Mouse (Mus musculus) lung, embryonic 14.5 days (tissue): ENCODE data around the gene Nectin1. TPM values are rescaled to one million over a fixed set of nuclear protein-coding genes. Genes with fewer than 3 reads are reported as not detected.
A peak's percentile ranks its signal among the peaks of the same experiment; 100 is the strongest.

ENCODE experiments used
- ATAC-seq: fragments of 200-750 bp; cut with Nextera tagmentation; 2 replicates; pipeline ENCODE4 v1.8.0; 2017; ENCODE audit warnings: mild to moderate bottlenecking, moderate TSS enrichment, moderate library complexity; ENCODE audit not compliant: insufficient read depth
- DNase-seq: peaks from one replicate; pipeline ENCODE4 v3.0.0-alpha.2; 2015
- H3K27ac ChIP-seq: fragments of 300-500 bp; sonication (generic); 2 replicates; pipeline ENCODE4 v1.5.1; 2014; ENCODE audit warnings: low read depth, mild to moderate bottlenecking, moderate library complexity
- H3K27me3 ChIP-seq: fragments of 300-500 bp; sonication (generic); 2 replicates; pipeline ENCODE4 v1.6.1; 2014; ENCODE audit warnings: low read length, control low read depth; ENCODE audit not compliant: insufficient read depth
- H3K36me3 ChIP-seq: fragments of 300-500 bp; sonication (generic); 2 replicates; pipeline ENCODE4 v1.6.1; 2014; ENCODE audit warnings: control low read depth; ENCODE audit not compliant: insufficient read depth
- H3K4me1 ChIP-seq: fragments of 300-500 bp; sonication (generic); 2 replicates; pipeline ENCODE4 v1.6.1; 2014; ENCODE audit warnings: antibody characterized with exemption, control low read depth; ENCODE audit not compliant: insufficient read depth
- H3K4me2 ChIP-seq: fragments of 300-500 bp; sonication (generic); 2 replicates; pipeline ENCODE4 v1.6.1; 2014; ENCODE audit warnings: mild to moderate bottlenecking
- H3K4me3 ChIP-seq: fragments of 300-500 bp; sonication (generic); 2 replicates; pipeline ENCODE4 v1.5.1; 2014; ENCODE audit warnings: low read depth, low read length
- H3K9ac ChIP-seq: fragments of 300-500 bp; sonication (generic); 2 replicates; pipeline ENCODE4 v1.6.1; 2014
- H3K9me3 ChIP-seq: fragments of 300-500 bp; sonication (generic); 2 replicates; pipeline ENCODE4 v1.6.1; 2016; ENCODE audit warnings: low read depth, low read length, control low read depth
- CTCF ChIP-seq: IDR thresholded peaks from 2 replicates; pipeline ENCODE4 v1.5.1; 2016; ENCODE audit warnings: antibody characterized with exemption, low read depth
- WGBS: fragments of 180-500 bp; shearing (Covaris S2); extraction: QIAGEN DNeasy Blood & Tissue Kit; methylation state at CpG from one replicate; pipeline ENCODE4 v1.1.7; 2014; 5-methylcytosine and 5-hydroxymethylcytosine counted together
- polyA plus RNA-seq: library from polyadenylated mRNA; unstranded; fragments of >200 nt; fragmentation: Nextera tagmentation; extraction: Ambion mirVana; gene quantifications from 2 replicates; pipeline ENCODE4 v1.2.1, GENCODE M21; 2014

Nectin1 gene
- polyA plus RNA-seq, 1 experiment from 2014 or later, result 6.7 TPM

DNA sequence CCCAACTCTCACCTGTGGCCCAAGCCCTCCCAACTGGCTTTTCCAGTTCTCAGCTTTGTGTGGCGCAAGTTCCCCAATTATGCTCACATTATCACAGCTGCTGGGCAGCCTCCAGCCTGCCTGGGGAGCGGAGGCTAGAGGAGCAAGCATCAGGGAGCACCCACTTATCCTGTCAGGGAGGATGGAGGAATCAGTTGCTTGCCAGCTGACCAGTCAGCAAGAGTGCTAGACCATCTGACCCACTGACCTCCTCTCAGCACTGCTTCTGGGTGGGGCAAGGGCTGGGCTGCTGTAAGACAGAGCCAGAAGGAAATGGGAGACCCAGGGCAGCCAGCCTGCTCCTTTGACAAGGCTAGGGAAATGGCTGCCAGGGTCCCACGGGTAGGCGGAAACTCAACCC is 43.8 kb downstream of the Nectin1 start:
- H3K4me2 ChIP-seq, result no peak overlapping the region
- no peaks in the 10 kb centered on the region for H3K9me3 ChIP-seq
- ATAC-seq (peak; percentile 47; the same call in 1 of the 2 replicates), DNase-seq (peak; percentile 56)
- WGBS, result 38% methylated on average over 4 of the region's 4 CpGs
- no peak overlapping the region for H3K4me3 ChIP-seq
- H3K27me3 ChIP-seq, result no peaks in the 10 kb centered on the region
- H3K27ac ChIP-seq, result no peak overlapping the region
- no peak for TF ChIP-seq CTCF
- H3K4me1 ChIP-seq, result 0 out of 2 replicates have a peak, but pooled peaks cover 5% of the 10 kb centered on the region
- 0 out of 2 replicates have a peak overlapping the region, but pooled peaks have one; percentile 9 for H3K9ac ChIP-seq
- peaks cover 6% of the 10 kb centered on the region; the same call in 1 of the 2 replicates for H3K36me3 ChIP-seq

- TF ChIP-seq CTCF, result no peak
- WGBS, result 83% methylated on average over 9 of the region's 9 CpGs
- ATAC-seq, result no peak
These were observed 48.9 kb downstream of the Nectin1 start for GRCm38 (mm10) chr9:43792681-43793080.

DNA sequence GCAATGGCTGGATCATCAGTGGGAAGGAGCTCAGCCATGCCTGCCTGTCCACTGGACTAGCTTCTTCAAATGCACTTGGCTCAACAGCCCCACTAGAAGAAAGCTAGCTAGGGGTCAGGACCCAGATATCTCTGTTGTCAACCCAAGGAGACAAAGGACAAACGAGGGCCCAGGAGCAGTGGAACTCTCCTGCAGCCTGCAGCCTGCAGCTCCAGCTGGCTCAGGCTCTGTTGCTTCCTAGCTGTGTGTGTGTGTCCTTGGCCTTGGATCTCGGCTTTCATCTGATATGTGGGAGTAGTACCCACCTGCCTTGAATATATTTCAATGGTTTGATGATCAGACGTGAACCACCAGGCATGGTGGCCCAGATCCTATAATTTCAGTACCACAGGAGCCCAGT is 49.6 kb downstream of the Nectin1 start:
- WGBS, result 67% methylated on average over 3 of the region's 3 CpGs
- H3K9ac ChIP-seq, result no peak overlapping the region
- TF ChIP-seq CTCF, result no peak
- H3K27me3 ChIP-seq, result no peaks in the 10 kb centered on the region
- H3K9me3 ChIP-seq, result no peaks in the 10 kb centered on the region
- DNase-seq, result no peak
- ATAC-seq, result no peak
- peaks cover 25% of the 10 kb centered on the region; the same call in 1 of the 2 replicates for H3K36me3 ChIP-seq
- no peak overlapping the region for H3K4me2 ChIP-seq
- no peaks in the 10 kb centered on the region for H3K4me1 ChIP-seq
- H3K27ac ChIP-seq, result no peak overlapping the region
- H3K4me3 ChIP-seq, result no peak overlapping the region

More at GRCm38 (mm10) chr9:43792681-43793080, 48.9 kb downstream of the Nectin1 start:
- H3K36me3 ChIP-seq, result peaks cover 25% of the 10 kb centered on the region; the same call in 1 of the 2 replicates
- H3K4me1 ChIP-seq, result no peaks in the 10 kb centered on the region
- DNase-seq, result no peak
- no peaks in the 10 kb centered on the region for H3K9me3 ChIP-seq
- H3K27me3 ChIP-seq, result no peaks in the 10 kb centered on the region
- no peak overlapping the region for H3K4me3 ChIP-seq
- H3K9ac ChIP-seq, result no peak overlapping the region; the same call in 1 of the 2 replicates
- no peak overlapping the region for H3K4me2 ChIP-seq
- no peak overlapping the region for H3K27ac ChIP-seq

- TF ChIP-seq CTCF, result no peak
- no peak overlapping the region for H3K4me3 ChIP-seq
- no peak overlapping the region for H3K4me2 ChIP-seq
- H3K9ac ChIP-seq, result no peak overlapping the region
- H3K27ac ChIP-seq, result no peak overlapping the region
- 83% methylated on average over 3 of the region's 3 CpGs for WGBS
- H3K27me3 ChIP-seq, result no peaks in the 10 kb centered on the region
- peaks cover 29% of the 10 kb centered on the region; the same call in 1 of the 2 replicates for H3K36me3 ChIP-seq
- H3K9me3 ChIP-seq, result no peaks in the 10 kb centered on the region
- H3K4me1 ChIP-seq, result no peaks in the 10 kb centered on the region
- DNase-seq, result no peak
- no peak for ATAC-seq
These were observed 52.2 kb downstream of the Nectin1 start for GRCm38 (mm10) chr9:43796031-43796430.

GRCm38 (mm10) chr9:43796841-43797740 is 53.3 kb downstream of the Nectin1 start:
- Histone ChIP-seq H3K9me3 (no peaks in the 10 kb centered on the region), H3K4me1 (no peaks in the 10 kb centered on the region), H3K27me3 (no peaks in the 10 kb centered on the region), H3K27ac (no peak overlapping the region), H3K4me2 (no peak overlapping the region), H3K36me3 (peaks cover 28% of the 10 kb centered on the region; the same call in 1 of the 2 replicates), H3K4me3 (no peak overlapping the region), H3K9ac (no peak overlapping the region)
- ATAC-seq, result peak; percentile 56; the same call in 1 of the 2 replicates
- TF ChIP-seq CTCF, result no peak
- DNase-seq, result peak; percentile 65
- 71% methylated on average over 11 of the region's 11 CpGs for WGBS

DNA sequence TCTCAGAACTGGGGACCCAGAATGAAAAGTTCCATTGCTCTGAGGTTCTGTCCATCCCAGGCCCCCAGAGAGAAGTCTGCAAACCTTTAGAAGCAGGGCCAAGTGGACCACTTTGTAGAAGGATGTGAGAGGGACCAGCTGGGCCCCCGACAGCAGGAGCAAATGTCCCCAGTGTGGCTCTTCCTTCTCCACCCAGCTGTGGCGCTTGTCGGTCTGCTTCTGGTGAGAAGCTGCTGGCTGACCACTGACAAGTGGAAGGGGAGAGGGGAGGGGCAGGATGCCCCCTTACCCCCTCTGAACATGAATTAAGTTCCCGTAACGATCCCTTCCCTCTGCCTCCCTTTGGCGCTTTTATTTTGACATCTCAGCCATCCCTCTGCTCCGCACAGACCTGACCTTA is 54.0 kb downstream of the Nectin1 start:
- Histone ChIP-seq H3K27ac (no peak overlapping the region), H3K9me3 (no peaks in the 10 kb centered on the region), H3K4me3 (no peak overlapping the region), H3K4me1 (no peaks in the 10 kb centered on the region), H3K27me3 (no peaks in the 10 kb centered on the region), H3K36me3 (peaks cover 21% of the 10 kb centered on the region; the same call in 1 of the 2 replicates), H3K9ac (no peak overlapping the region), H3K4me2 (no peak overlapping the region)
- ATAC-seq (0 out of 2 replicates have a peak, but pooled peaks have one; percentile 8), DNase-seq (no peak)
- WGBS, result 57% methylated on average over 7 of the region's 7 CpGs
- TF ChIP-seq CTCF, result no peak

DNA sequence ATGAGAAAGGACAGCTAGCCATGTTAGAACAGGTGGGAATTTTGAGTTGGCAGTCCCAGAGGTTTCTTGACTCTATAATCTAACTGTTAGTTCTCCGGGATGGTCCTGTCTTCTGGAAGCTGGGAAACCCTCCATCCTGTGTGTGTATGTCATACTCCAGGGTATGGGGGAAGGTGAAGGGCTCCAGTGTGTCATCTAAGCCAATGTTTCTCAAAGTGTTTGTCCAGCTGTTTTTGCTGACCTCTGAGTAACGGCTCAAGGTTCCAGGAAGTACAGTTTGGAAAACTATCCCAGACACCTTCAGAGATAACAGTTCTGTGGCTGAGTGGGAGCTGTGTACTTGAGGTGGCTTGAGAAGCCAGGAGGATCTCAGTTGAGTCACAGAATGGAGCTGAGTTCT is 56.7 kb downstream of the Nectin1 start:
- no peak overlapping the region for H3K9ac ChIP-seq
- WGBS, result 49% methylated on average over 2 of the region's 2 CpGs

More for the DNA sequence above, 56.7 kb downstream of the Nectin1 start:
- Histone ChIP-seq H3K27ac (no peak overlapping the region), H3K4me3 (no peak overlapping the region), H3K9me3 (no peaks in the 10 kb centered on the region), H3K4me1 (no peaks in the 10 kb centered on the region), H3K27me3 (no peaks in the 10 kb centered on the region), H3K36me3 (peaks cover 10% of the 10 kb centered on the region; the same call in 1 of the 2 replicates), H3K4me2 (no peak overlapping the region)
- ATAC-seq (no peak), DNase-seq (no peak)
- TF ChIP-seq CTCF, result no peak
